Mouse (Mus musculus): ENCODE results near the gene Zfp593. TPM values are rescaled to one million over a fixed set of nuclear protein-coding genes. Genes with fewer than 3 reads are reported as not detected.

Zfp593 gene
- total RNA-seq, 2 experiments from 2014 or later: 4.1 to 4.7 TPM

- intact Hi-C loops (cut with DNase I; ENCODE audit: low total_unique reads): no loop called here
- DNase-seq: peak; percentile 64
Measured at GRCm38 (mm10) chr4:134263191-134263590, 17.8 kb upstream of the Zfp593 start.

- intact Hi-C loops (cut with DNase I; ENCODE audit: low total_unique reads): loop anchor here (10.0 kb wide), 2 partner anchors 116 to 226 kb away; no protein-coding TSS in a partner anchor
Measured at GRCm38 (mm10) chr4:134258354-134258753, 13.0 kb upstream of the Zfp593 start.

DNA sequence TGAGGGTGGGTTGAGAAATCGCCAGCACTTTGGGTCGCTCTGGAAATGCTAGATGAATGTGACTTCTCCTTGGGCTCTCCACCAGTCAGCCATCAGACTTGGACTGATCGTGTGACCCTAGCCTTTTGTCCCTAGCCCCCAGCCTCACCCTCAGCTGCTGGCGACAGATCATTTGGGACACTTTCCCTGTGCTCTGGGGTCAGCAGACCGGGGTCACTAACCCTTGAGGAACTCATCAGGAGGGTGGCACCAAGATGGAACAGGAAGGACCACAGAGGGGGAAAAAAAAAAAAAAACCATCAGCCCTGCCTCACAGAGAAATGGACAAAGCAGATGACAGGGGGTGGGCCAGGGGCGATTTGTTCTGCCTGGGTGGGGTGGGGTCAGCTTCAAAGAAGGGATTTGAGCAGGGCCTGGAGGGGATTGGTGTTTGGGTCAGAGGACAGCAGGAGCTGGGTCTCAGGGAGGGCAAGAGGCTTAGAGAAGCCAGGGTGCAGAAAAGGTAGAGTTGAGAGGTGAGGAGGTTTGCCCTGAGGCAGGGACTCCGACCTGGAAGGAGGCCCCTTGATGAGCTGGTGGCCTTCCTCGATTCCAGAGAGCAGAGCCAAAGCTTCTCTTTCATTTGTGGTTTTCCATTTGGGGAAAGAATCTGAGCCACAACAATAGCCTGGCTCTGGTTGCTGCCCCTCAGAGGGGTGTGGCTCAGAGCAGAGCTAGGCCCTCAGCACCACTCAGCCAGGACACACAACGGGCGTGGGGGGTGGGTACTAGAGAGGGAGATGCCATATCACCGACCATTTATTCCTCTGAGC is 12.0 kb upstream of the Zfp593 start:
- intact Hi-C loops (cut with DNase I; ENCODE audit: low total_unique reads): loop anchor here (10.0 kb wide), 2 partner anchors 117 to 227 kb away; no protein-coding TSS in a partner anchor
- DNase-seq: no peak

More at GRCm38 (mm10) chr4:134258354-134258753, 13.0 kb upstream of the Zfp593 start:
- DNase-seq: no peak

GRCm38 (mm10) chr4:134256407-134257197 is 11.2 kb upstream of the Zfp593 start:
- intact Hi-C loops (cut with DNase I; ENCODE audit: low total_unique reads): loop anchor here (10.0 kb wide), 2 partner anchors 118 to 228 kb away; no protein-coding TSS in a partner anchor
- no peak for DNase-seq

- intact Hi-C loops (cut with DNase I; ENCODE audit: low total_unique reads): loop anchor here (10.0 kb wide), 2 partner anchors 119 to 229 kb away; no protein-coding TSS in a partner anchor
Measured at GRCm38 (mm10) chr4:134255854-134256253, 10.5 kb upstream of the Zfp593 start.

DNA sequence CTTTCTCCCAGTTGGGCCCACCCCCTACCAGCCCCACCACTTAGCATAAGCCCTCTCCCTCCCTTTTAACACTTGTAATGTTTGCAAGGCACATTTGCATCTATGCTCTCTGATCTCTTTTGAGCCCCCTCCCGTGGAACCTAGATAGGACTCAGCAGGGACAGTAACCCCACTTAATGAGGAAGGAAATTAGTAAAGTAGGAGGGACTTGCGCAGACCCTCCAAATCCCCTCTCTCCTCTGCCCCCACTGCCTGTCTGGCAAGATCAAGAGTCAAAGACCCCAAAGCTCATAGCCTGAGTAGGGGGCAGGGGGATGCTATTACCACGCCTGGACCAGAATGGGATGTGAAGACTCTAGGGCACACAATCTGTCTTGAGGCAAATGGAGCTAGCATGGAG is 9.4 kb upstream of the Zfp593 start:
- DNase-seq: no peak
- intact Hi-C loops (cut with DNase I; ENCODE audit: low total_unique reads): loop anchor here (5.0 to 10.0 kb wide), 3 partner anchors 37 to 230 kb away; no protein-coding TSS in a partner anchor

More at GRCm38 (mm10) chr4:134255854-134256253, 10.5 kb upstream of the Zfp593 start:
- no peak for DNase-seq

DNA sequence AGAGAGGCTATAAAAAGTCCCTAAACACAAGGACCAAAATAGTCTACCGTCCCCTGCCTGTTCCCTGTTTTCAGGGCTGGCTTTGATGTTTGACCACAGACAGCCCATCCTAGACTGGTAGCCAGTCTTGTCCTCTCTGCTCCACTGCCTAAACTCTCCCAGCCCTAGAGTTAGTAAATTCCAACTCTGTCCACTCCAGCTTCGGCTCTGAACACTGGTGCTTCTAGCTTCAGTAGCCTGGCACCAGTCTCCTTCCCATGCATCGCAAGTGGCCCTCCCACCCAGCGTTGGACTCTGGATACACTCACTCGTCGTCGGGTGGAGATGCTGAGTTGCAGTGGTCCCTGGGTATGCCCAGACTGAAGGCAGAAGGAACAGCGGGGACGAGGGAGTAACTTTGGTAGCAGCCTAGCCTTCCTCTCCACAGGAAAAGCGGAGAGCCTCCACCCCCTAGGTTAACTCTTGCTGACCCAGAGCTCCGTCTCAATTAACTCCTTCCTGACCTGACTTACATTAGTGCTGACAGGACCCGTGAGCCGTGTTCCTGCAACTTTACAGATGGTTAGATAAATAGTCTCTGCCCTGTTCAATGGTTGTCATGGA is 8.4 kb upstream of the Zfp593 start, which contains the start of gene Grrp1:
Gene Grrp1, minus strand, starts transcription at position 385 of the 603 bp plus-strand sequence.
- intact Hi-C loops (cut with DNase I; ENCODE audit: low total_unique reads): loop anchor here (5.0 to 10.0 kb wide), 3 partner anchors 38 to 231 kb away; no protein-coding TSS in a partner anchor
- DNase-seq: no peak

GRCm38 (mm10) chr4:134252911-134253721 is 7.7 kb upstream of the Zfp593 start:
- intact Hi-C loops (cut with DNase I; ENCODE audit: low total_unique reads): loop anchor here (5.0 to 10.0 kb wide), 3 partner anchors 39 to 232 kb away; no protein-coding TSS in a partner anchor
- DNase-seq: no peak

DNA sequence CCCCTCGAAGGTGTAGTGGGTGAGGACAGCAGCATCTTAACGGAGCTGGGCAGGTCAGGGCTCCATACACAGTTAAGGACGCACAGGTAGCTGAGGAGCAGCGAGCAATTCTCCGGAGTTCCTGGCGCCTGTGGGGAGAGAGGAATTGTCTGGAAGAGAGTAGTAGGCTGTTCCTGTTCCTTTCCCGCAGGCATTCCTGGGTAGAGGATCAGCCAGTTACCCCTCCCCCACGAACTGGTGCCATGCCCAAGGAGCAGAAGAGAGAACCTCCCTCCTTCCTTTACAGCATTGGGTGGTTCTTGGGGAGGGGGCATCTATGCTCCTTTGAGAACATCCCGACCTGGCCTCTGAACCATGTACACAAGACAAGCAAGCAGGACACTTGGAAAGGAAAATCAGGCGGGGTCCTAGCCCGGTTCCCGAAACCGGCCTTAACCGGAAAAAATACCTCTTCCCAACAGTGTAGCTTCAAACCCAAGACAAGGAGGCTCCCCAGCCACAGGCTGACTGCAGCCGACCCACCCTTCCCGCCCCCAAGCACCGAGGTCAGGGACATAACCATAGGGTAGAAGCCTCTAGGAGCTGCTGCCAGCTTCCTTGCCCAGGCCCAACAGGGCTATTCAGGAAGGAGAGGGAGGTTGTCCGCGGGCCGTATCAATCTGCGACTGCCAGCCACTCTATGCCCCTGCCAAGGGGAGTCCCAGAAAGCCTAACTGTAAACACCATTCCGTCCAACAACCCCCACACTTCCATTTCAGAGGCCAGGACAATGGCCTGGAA is 6.9 kb upstream of the Zfp593 start:
- DNase-seq: no peak
- intact Hi-C loops (cut with DNase I; ENCODE audit: low total_unique reads): loop anchor here (5.0 to 10.0 kb wide), 3 partner anchors 40 to 232 kb away; no protein-coding TSS in a partner anchor

DNA sequence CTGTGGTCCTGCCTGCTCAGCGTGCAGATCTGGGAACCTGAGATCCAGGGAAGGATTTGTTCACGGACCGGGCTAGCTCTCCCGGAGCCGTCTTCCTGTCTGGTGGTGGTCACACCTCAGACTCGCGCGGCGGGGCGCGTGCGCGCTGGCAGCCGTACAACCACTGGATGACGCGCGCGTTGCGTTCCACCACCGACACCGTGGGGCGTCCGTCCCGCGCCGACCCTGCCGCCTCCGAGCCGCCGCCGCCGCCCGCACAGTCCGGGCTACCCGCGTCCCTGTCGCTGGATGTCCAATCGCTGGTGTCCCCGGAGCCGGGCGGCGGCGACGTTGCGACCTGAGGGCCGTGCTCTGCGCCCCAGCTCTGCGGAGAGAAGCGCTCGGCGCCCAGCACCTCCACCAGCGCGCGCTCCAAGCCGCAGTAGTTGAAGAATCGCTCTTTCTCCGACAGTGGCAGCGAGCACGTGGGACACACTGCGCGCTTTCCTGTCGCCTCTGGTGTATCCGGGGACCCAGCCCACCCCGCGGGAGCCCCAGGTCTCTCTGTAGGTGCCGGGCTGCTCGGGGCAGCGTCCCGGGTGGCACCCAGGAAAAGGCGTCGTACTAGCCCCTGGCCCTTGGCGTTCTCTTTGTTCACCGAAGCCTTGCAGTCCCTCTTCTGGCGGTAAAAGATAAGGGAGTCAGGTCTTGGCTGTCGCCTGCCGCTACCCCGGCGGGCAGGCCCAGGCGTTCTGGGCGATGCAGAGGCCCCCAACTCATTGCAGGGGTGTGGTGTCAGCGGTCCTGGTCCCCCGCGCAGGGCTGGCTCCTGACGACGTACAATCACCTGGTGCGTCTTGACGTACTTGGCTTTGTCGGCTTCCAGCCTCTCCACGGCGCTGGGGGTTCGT is 6.1 kb upstream of the Zfp593 start:
- peak; percentile 33 for DNase-seq
- intact Hi-C loops (cut with DNase I; ENCODE audit: low total_unique reads): loop anchor here (5.0 to 10.0 kb wide), 3 partner anchors 41 to 233 kb away; no protein-coding TSS in a partner anchor

- intact Hi-C loops (cut with DNase I; ENCODE audit: low total_unique reads): loop anchor here (5.0 to 10.0 kb wide), 3 partner anchors 41 to 234 kb away; no protein-coding TSS in a partner anchor
Measured at GRCm38 (mm10) chr4:134250930-134251240, 5.5 kb upstream of the Zfp593 start.

GRCm38 (mm10) chr4:134250116-134250929 is 4.9 kb upstream of the Zfp593 start:
- DNase-seq: no peak
- intact Hi-C loops (cut with DNase I; ENCODE audit: low total_unique reads): loop anchor here (5.0 to 10.0 kb wide), 3 partner anchors 42 to 234 kb away; no protein-coding TSS in a partner anchor

More at GRCm38 (mm10) chr4:134250930-134251240, 5.5 kb upstream of the Zfp593 start:
- DNase-seq: no peak

DNA sequence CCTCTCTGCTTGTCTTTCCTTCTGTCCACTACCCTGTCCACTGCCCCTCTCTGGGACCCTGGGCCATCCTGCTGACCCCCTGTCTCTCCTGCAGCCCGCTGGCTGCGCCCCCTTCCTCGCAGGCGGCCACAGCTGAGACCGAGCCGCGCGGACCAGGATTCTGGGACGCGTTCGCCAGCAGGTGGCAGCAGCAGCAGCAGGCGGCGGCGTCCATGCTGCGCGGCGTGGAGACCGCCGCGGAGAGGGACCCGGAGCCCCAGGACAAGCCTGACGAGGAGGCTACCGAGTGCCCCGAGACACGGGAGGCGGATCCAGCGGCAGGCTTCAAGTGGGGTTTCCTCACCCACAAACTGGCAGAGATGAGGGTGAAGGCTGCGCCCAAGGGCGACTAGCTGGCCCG is 4.3 kb upstream of the Zfp593 start:
- DNase-seq: peak; percentile 77
- intact Hi-C loops (cut with DNase I; ENCODE audit: low total_unique reads): loop anchor here (5.0 to 10.0 kb wide), 3 partner anchors 43 to 235 kb away; no protein-coding TSS in a partner anchor

DNA sequence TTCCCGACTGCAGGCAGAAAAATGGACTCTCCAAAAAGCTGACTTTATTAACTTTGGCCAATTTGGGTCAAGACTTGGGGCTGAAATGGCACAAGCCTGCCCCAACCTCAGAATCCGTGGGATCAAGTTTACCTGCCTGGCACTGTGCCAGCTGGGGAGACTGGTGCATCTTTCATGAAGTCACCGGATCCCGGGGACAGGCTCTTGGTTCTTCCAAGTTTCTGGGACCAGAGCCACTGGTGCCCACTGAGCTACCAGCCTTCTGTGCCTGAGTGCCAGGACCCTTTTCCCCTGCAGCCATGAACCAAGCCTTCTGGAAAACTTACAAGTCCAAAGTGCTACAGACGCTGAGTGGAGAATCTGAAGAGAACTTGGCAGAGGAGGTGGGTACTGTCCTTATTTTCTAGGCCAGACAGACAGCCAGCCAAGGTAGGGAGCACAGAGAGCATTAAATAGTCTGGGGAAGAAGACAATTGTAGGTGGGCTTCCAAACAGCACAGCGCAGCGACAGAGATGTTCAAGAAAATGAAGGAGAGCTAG is 1.4 kb upstream of the Zfp593 start, which contains the start of gene Gm30191:
Gene Gm30191, plus strand, starts transcription at position 217 of the 540 bp plus-strand sequence.
- intact Hi-C loops (cut with DNase I; ENCODE audit: low total_unique reads): no loop called here
- no peak for DNase-seq

DNA sequence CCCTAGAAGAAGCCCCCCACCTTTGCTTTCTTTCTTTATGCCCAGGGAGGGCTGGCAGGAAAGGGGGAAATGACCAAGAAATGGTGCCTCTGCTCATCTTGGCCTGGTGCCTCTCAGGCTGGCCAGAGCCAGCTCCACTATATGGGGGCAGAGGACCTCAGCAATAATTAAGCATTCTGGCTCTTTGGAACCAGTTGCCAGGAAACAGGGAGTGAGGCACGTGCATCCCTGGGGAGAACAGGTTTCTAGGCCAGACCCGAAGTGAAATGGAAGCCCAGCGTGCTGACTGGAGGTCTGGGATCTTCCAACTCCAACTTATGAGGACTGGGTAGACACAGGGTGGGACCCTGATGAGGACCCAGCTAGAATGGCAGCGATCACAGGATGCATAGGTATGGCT is 864 bp upstream of the Zfp593 start:
- intact Hi-C loops (cut with DNase I; ENCODE audit: low total_unique reads): no loop called here
- no peak for DNase-seq
